Mouse (Mus musculus): ENCODE measurements around the gene Rbm44.

The Rbm44 gene

GRCm38 (mm10) chr1:91193680-91194079, 48.8 kb downstream of the Rbm44 start:
- POLR2A ChIA-PET, result no interaction called here
- CTCF ChIA-PET, result interaction anchor here in 1 of 4 experiments (1.1 kb wide), 1 partner anchor 18 kb away, joined by 4 read pairs; no protein-coding TSS in a partner anchor

GRCm38 (mm10) chr1:91199793-91200192, 54.9 kb downstream of the Rbm44 start:
- ChIA-PET POLR2A (interaction anchor here in 1 of 4 experiments (0.6 kb wide), 1 partner anchor 407 kb away, joined by 3 read pairs; no protein-coding TSS in a partner anchor), CTCF (interaction anchor here in 1 of 4 experiments (1.0 to 1.2 kb wide), 2 partner anchors 11 to 227 kb away, joined by 4 to 5 read pairs; no protein-coding TSS in a partner anchor)

- CTCF ChIA-PET, result no interaction called here
- POLR2A ChIA-PET, result no interaction called here
These were observed 56.2 kb downstream of the Rbm44 start for GRCm38 (mm10) chr1:91201122-91201521.

GRCm38 (mm10) chr1:91204221-91204765, 59.4 kb downstream of the Rbm44 start:
- POLR2A ChIA-PET, result no interaction called here
- CTCF ChIA-PET, result no interaction called here

- POLR2A ChIA-PET, result no interaction called here
- CTCF ChIA-PET, result no interaction called here
These were observed 60.8 kb downstream of the Rbm44 start for GRCm38 (mm10) chr1:91205651-91206050.

GRCm38 (mm10) chr1:91206336-91206735, 61.4 kb downstream of the Rbm44 start:
- ChIA-PET POLR2A (no interaction called here), CTCF (interaction anchor here in 1 of 4 experiments (0.6 kb wide), 1 partner anchor 31 kb away, joined by 3 read pairs; no protein-coding TSS in a partner anchor)

- CTCF ChIA-PET, result interaction anchor here in 1 of 4 experiments (0.6 kb wide), 1 partner anchor 31 kb away, joined by 3 read pairs; no protein-coding TSS in a partner anchor
These were observed 62.0 kb downstream of the Rbm44 start for GRCm38 (mm10) chr1:91206873-91207272.

GRCm38 (mm10) chr1:91207334-91208074, 62.6 kb downstream of the Rbm44 start:
- ChIA-PET POLR2A (no interaction called here), CTCF (no interaction called here)

More at GRCm38 (mm10) chr1:91206873-91207272, 62.0 kb downstream of the Rbm44 start:
- POLR2A ChIA-PET, result no interaction called here

- CTCF ChIA-PET, result interaction anchor here in 1 of 4 experiments (1.0 kb wide), 1 partner anchor 236 kb away, joined by 3 read pairs; no protein-coding TSS in a partner anchor
- POLR2A ChIA-PET, result interaction anchor here in 1 of 4 experiments (1.2 kb wide), 1 partner anchor 9 kb away, joined by 3 read pairs; no protein-coding TSS in a partner anchor
These were observed 64.5 kb downstream of the Rbm44 start for GRCm38 (mm10) chr1:91209343-91209742.

GRCm38 (mm10) chr1:91209785-91210184, 64.9 kb downstream of the Rbm44 start:
- CTCF ChIA-PET, result interaction anchor here in 1 of 4 experiments (1.0 to 1.7 kb wide), 2 partner anchors 236 to 237 kb away, joined by 3 to 13 read pairs; no protein-coding TSS in a partner anchor
- POLR2A ChIA-PET, result interaction anchor here in 1 of 4 experiments (1.2 kb wide), 1 partner anchor 8 kb away, joined by 3 read pairs; no protein-coding TSS in a partner anchor

GRCm38 (mm10) chr1:91211099-91211498, 66.2 kb downstream of the Rbm44 start:
- CTCF ChIA-PET, result interaction anchor here (0.5 to 1.8 kb wide), 13 partner anchors 9 to 312 kb away, joined by 3 to 13 read pairs (median 4); partner anchors contain the start of genes Ramp1 (in 1 of the 4) and Ube2f (in 1 of the 4)
- POLR2A ChIA-PET, result interaction anchor here in 1 of 4 experiments (0.9 kb wide), 1 partner anchor 135 kb away, joined by 3 read pairs; no protein-coding TSS in a partner anchor

GRCm38 (mm10) chr1:91211591-91212008, 66.7 kb downstream of the Rbm44 start:
- ChIA-PET POLR2A (interaction anchor here in 1 of 4 experiments (1.2 kb wide), 1 partner anchor 11 kb away, joined by 3 read pairs; no protein-coding TSS in a partner anchor), CTCF (interaction anchor here in 3 of 4 experiments (0.5 to 1.8 kb wide), 13 partner anchors 9 to 283 kb away, joined by 3 to 13 read pairs (median 4); partner anchors contain the start of genes Ramp1 (in 1 of the 3) and Ube2f (in 1 of the 3))

- ChIA-PET POLR2A (no interaction called here), CTCF (no interaction called here)
These were observed 70.4 kb downstream of the Rbm44 start for GRCm38 (mm10) chr1:91215264-91215663.

- POLR2A ChIA-PET, result interaction anchor here in 1 of 4 experiments (0.7 kb wide), 1 partner anchor 17 kb away, joined by 3 read pairs; no protein-coding TSS in a partner anchor
These were observed 71.1 kb downstream of the Rbm44 start for GRCm38 (mm10) chr1:91215981-91216380.

GRCm38 (mm10) chr1:91216504-91217267, 71.8 kb downstream of the Rbm44 start:
- ChIA-PET POLR2A (interaction anchor here in 1 of 4 experiments (1.2 kb wide), 1 partner anchor 20 kb away, joined by 3 read pairs; no protein-coding TSS in a partner anchor), CTCF (no interaction called here)

More at GRCm38 (mm10) chr1:91215981-91216380, 71.1 kb downstream of the Rbm44 start:
- CTCF ChIA-PET, result no interaction called here

- CTCF ChIA-PET, result interaction anchor here in 1 of 4 experiments (0.5 kb wide), 1 partner anchor 77 kb away, joined by 4 read pairs; no protein-coding TSS in a partner anchor
- POLR2A ChIA-PET, result interaction anchor here in 2 of 4 experiments (0.5 to 0.6 kb wide), 2 partner anchors 8 to 30 kb away, joined by 3 read pairs; partner anchors contain the start of gene Ube2f (in 1 of the 2)
These were observed 74.9 kb downstream of the Rbm44 start for GRCm38 (mm10) chr1:91219641-91220321.

- CTCF ChIA-PET, result interaction anchor here in 1 of 4 experiments (0.5 kb wide), 1 partner anchor 77 kb away, joined by 4 read pairs; no protein-coding TSS in a partner anchor
These were observed 75.4 kb downstream of the Rbm44 start for GRCm38 (mm10) chr1:91220322-91220672.

More at GRCm38 (mm10) chr1:91220322-91220672, 75.4 kb downstream of the Rbm44 start:
- POLR2A ChIA-PET, result interaction anchor here in 1 of 4 experiments (0.5 kb wide), 1 partner anchor 8 kb away, joined by 3 read pairs; no protein-coding TSS in a partner anchor
